Mouse (Mus musculus) small intestine, adult 2 months (tissue): ENCODE measurements around the gene Nav2. TPM values are rescaled to one million over a fixed set of nuclear protein-coding genes. Genes with fewer than 3 reads are reported as not detected.

Experiments
- H3K27ac ChIP-seq: fragments of 200-500 bp; 2 replicates; pipeline ENCODE4 v1.5.1; 2012; ENCODE audit warnings: low read depth, low read length, control low read depth, inconsistent platforms; ENCODE audit not compliant: insufficient read depth
- H3K27me3 ChIP-seq: fragments of 200-500 bp; 2 replicates; pipeline ENCODE4 v1.6.1; 2012; ENCODE audit warnings: mild to moderate bottlenecking, moderate library complexity, low read length, inconsistent platforms; ENCODE audit not compliant: control insufficient read depth, insufficient read depth
- H3K36me3 ChIP-seq: fragments of 200-500 bp; 2 replicates; pipeline ENCODE4 v1.6.1; 2012; ENCODE audit warnings: mild to moderate bottlenecking, low read length, control low read depth, inconsistent platforms; ENCODE audit not compliant: control insufficient read depth, insufficient read depth
- H3K4me1 ChIP-seq: fragments of 200-500 bp; 2 replicates; pipeline ENCODE4 v1.6.1; 2012; ENCODE audit warnings: low read length, inconsistent platforms, mixed read lengths; ENCODE audit not compliant: control insufficient read depth, insufficient read depth, insufficient read length
- H3K4me3 ChIP-seq: fragments of 200-500 bp; 2 replicates; pipeline ENCODE4 v1.5.1; 2012; ENCODE audit warnings: low read depth, mild to moderate bottlenecking, control low read depth, inconsistent platforms, low read length, moderate library complexity
- CTCF ChIP-seq: fragments of 200-500 bp; IDR thresholded peaks from 2 replicates; pipeline ENCODE4 v1.5.1; 2012; ENCODE audit warnings: low read depth, mild to moderate bottlenecking, control low read depth, inconsistent platforms, low read length, moderate library complexity, mixed read lengths; ENCODE audit not compliant: insufficient replicate concordance, insufficient read length; ENCODE audit errors: extremely low read depth
- POLR2A ChIP-seq: fragments of 200-500 bp; IDR thresholded peaks from 2 replicates; pipeline ENCODE4 v1.6.1; 2012; ENCODE audit warnings: low read depth, mild to moderate bottlenecking, control low read depth, inconsistent platforms, low read length, moderate library complexity
- WGBS: fragments of 180-500 bp; shearing (Covaris S2); methylation state at CpG from one replicate; pipeline ENCODE4 v1.1.7; 2018; 5-methylcytosine and 5-hydroxymethylcytosine counted together
- polyA plus RNA-seq: library from polyadenylated mRNA; depleted of rRNA; stranded (reverse); fragments of >200 nt; gene quantifications from 2 replicates; pipeline ENCODE4 v1.2.3, GENCODE M21; 2012

Gene Nav2
- polyA plus RNA-seq, 1 experiment, result 8.5 TPM

GRCm38 (mm10) chr7:48898416-48898815 is 10.1 kb upstream of the Nav2 start:
- WGBS, result 55% methylated on average over 9 of the region's 9 CpGs
- H3K36me3 ChIP-seq, result no peaks in the 10 kb centered on the region
- no peaks in the 10 kb centered on the region for H3K27me3 ChIP-seq
- no peak overlapping the region for H3K4me3 ChIP-seq
- H3K4me1 ChIP-seq, result no peaks in the 10 kb centered on the region; the same call in 1 of the 2 replicates
- TF ChIP-seq POLR2A, result no peak
- no peak for TF ChIP-seq CTCF
- H3K27ac ChIP-seq, result no peak overlapping the region

- Histone ChIP-seq H3K36me3 (no peaks in the 10 kb centered on the region), H3K27me3 (no peaks in the 10 kb centered on the region), H3K4me1 (no peaks in the 10 kb centered on the region; the same call in 1 of the 2 replicates), H3K4me3 (no peak overlapping the region), H3K27ac (no peak overlapping the region)
- WGBS, result 67% methylated on average over 8 of the region's 8 CpGs
- TF ChIP-seq CTCF (no peak), POLR2A (no peak)
These were observed 7.9 kb upstream of the Nav2 start for GRCm38 (mm10) chr7:48900408-48901167.

- Histone ChIP-seq H3K27me3 (no peaks in the 10 kb centered on the region), H3K36me3 (no peaks in the 10 kb centered on the region), H3K4me1 (no peaks in the 10 kb centered on the region; the same call in 1 of the 2 replicates), H3K27ac (no peak overlapping the region), H3K4me3 (no peak overlapping the region)
- 62% methylated on average over 2 of the region's 2 CpGs for WGBS
- TF ChIP-seq CTCF, result no peak
- TF ChIP-seq POLR2A, result no peak
These were observed 6.1 kb upstream of the Nav2 start for GRCm38 (mm10) chr7:48902454-48902853.

- TF ChIP-seq CTCF (no peak), POLR2A (no peak)
- Histone ChIP-seq H3K36me3 (no peaks in the 10 kb centered on the region), H3K4me3 (no peak overlapping the region), H3K27ac (peak overlapping the region; percentile 80), H3K4me1 (peaks cover 4% of the 10 kb centered on the region; the same call in 1 of the 2 replicates), H3K27me3 (no peaks in the 10 kb centered on the region)
- WGBS, result 52% methylated on average over 4 of the region's 4 CpGs
These were observed 791 bp downstream of the Nav2 start for GRCm38 (mm10) chr7:48909342-48909671.

GRCm38 (mm10) chr7:48910282-48910681 is 1.8 kb downstream of the Nav2 start:
- peaks cover 4% of the 10 kb centered on the region; the same call in 1 of the 2 replicates for H3K4me1 ChIP-seq
- 0 out of 2 replicates have a peak overlapping the region, but pooled peaks have one; percentile 15 for H3K27ac ChIP-seq
- H3K4me3 ChIP-seq, result no peak overlapping the region
- no peak for TF ChIP-seq CTCF
- TF ChIP-seq POLR2A, result no peak
- no peaks in the 10 kb centered on the region for H3K27me3 ChIP-seq
- 73% methylated on average over 6 of the region's 6 CpGs for WGBS
- no peaks in the 10 kb centered on the region for H3K36me3 ChIP-seq

GRCm38 (mm10) chr7:48911146-48911545 is 2.6 kb downstream of the Nav2 start:
- Histone ChIP-seq H3K36me3 (no peaks in the 10 kb centered on the region), H3K27ac (no peak overlapping the region), H3K4me3 (no peak overlapping the region), H3K27me3 (no peaks in the 10 kb centered on the region), H3K4me1 (peaks cover 4% of the 10 kb centered on the region; the same call in 1 of the 2 replicates)
- TF ChIP-seq CTCF (no peak), POLR2A (no peak)

GRCm38 (mm10) chr7:48914630-48915506 is 6.4 kb downstream of the Nav2 start:
- H3K36me3 ChIP-seq, result no peaks in the 10 kb centered on the region
- no peak for TF ChIP-seq POLR2A
- no peak for TF ChIP-seq CTCF
- no peaks in the 10 kb centered on the region for H3K27me3 ChIP-seq
- H3K4me1 ChIP-seq, result peaks cover 4% of the 10 kb centered on the region; the same call in 1 of the 2 replicates
- no peak overlapping the region for H3K4me3 ChIP-seq
- no peak overlapping the region for H3K27ac ChIP-seq
- 75% methylated on average over 12 of the region's 12 CpGs for WGBS
